Mouse (Mus musculus) T-cell, adult 2 months (primary cell): ENCODE results near the gene a.
"Not testable (repeated sequence)": the region's sequence is repeated elsewhere in the genome, so short reads cannot be mapped to it uniquely, and the experiment has no call there.

Source experiments
- DNase-seq: peaks from one replicate; pipeline ENCODE4 v3.0.0; 2022; ENCODE audit warnings: low spot score

a gene

GRCm38 (mm10) chr2:154836537-154836936 lies 45.3 kb downstream of the a start:
- DNase-seq, result no peak

DNA sequence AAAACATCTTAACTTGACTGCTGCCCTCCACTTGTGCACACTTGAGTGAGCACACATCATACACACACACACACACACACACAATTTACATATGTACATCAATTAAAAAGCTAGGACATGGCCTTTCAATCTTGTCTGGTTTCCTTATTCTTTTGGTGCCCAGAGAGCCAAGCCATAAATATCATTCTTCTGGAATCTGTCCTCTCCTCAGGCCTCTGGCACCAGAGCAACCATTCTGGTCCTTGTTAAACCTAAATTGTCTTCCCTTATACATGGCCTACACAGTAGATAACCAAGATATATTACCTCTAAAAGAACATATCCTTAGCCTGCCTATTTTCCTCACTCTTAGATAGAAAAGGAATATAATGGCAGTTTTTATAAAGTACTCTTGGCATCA lies 56.9 kb downstream of the a start:
- DNase-seq, result no peak

DNA sequence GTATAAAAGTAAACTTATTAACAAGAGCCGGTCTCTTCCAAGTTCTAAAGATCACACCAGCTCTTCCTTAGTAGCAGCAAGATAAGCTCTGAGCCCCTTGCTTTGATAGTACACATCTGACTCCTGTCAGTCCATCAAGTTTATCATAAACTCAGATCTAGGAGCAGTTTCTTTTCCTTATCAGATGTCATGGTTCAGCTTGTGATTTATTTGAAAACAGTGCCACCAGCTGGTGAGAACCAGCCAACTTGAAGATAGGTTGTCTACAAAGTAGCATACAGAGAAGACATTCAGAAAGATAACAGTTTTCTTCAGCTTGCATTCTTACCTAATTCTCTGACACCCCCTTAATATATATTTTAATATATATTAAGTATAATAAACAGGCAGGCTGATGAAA lies 64.2 kb downstream of the a start:
- DNase-seq, result peak; percentile 63

GRCm38 (mm10) chr2:154863672-154864071 lies 72.5 kb downstream of the a start:
- no peak for DNase-seq

GRCm38 (mm10) chr2:154865696-154866095 lies 74.5 kb downstream of the a start:
- DNase-seq, result no peak

- no peak for DNase-seq
These were observed 76.9 kb downstream of the a start for GRCm38 (mm10) chr2:154868106-154868505.

GRCm38 (mm10) chr2:154869954-154870641 lies 78.9 kb downstream of the a start:
- DNase-seq, result no peak

GRCm38 (mm10) chr2:154876621-154877020 lies 85.4 kb downstream of the a start:
- no peak for DNase-seq

DNA sequence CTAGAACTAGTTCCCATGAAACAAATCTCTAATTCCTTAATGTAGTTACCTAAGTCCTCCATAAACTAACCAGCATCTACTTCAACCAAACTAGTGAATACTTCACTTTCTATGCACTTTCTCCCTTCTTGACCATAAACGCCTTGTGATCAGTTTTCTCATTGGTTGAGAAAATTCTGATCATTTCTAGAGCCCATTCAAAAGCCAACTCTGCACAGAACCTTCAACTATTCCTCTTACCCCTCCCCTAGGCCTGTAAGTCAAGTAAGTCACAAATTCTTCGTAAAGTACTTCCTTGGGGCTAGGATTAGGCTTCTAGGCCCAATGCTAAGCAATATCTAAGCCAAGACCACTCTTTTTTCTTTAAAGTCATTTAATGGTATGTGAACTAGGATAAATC lies 100.4 kb downstream of the a start:
- no peak for DNase-seq

DNA sequence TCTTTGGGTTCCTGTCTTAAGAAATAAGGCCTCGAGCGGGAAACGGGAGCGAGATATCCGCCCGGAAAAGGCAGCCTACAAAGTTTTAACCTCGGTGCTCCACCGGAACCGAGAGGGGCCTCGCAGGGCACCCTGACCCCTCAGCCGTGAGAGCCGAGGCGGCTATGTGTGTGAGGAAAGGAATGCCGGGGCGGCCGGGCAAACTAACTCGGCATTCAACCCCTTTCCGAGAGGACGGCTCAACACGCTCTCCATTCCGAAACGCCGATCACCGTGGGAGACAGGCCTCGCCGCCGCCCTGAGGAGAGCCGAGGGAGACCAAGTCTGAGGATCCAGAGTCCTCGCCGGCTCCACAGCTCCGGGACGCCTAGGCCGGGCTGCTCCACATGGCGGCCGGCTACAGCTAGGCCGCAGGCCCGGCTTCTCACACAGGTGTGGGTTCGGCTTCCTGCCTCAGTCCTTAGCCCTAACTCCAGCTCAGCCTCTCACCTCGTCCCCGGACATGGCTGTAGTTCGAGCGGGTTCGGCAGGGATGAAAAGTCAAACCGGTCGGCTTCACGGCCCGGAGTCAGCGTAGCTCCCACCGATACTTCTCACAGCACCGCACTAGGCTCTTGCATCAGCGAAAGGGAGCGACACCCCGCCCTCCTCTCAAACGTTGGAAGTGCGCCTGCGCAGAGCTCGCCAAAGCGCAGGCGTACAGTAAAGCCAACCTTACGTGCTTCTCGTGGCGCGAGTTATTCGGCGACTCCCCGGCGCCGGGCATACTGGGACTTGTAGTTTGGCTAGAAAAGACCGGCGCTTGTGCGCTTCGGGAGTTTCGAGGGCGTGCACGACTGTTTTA lies 101.2 kb downstream of the a start, which contains the start of gene Eif2s2:
Gene Eif2s2, minus strand, starts transcription at position 735 of the 844 bp plus-strand sequence.
- DNase-seq, result peak; percentile 97

- no peak for DNase-seq
These were observed 101.8 kb downstream of the a start for GRCm38 (mm10) chr2:154893045-154893385.

- no peak for DNase-seq
These were observed 102.3 kb downstream of the a start for GRCm38 (mm10) chr2:154893548-154893947.

GRCm38 (mm10) chr2:154899004-154899403 lies 107.8 kb downstream of the a start:
- DNase-seq, result not testable (repeated sequence)

DNA sequence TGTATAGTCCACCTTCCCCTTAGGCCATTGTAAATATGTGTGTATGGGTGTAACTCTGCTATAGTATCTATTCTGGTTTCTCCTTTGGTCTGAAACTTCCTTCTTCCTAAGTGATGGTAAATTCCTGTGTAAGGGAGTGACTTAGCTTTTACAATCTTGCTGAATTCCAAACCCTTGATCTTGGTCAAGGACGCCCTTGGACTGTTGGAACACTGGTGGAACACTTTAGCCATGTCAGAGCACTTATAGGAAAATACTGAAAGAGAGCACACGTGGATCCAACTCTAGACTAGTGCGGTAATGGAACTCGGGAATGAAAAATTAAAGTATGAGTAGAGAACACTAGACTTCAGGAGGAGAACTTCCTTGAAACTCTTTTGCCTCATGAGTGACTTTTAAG lies 108.2 kb downstream of the a start:
- not testable (repeated sequence) for DNase-seq

DNA sequence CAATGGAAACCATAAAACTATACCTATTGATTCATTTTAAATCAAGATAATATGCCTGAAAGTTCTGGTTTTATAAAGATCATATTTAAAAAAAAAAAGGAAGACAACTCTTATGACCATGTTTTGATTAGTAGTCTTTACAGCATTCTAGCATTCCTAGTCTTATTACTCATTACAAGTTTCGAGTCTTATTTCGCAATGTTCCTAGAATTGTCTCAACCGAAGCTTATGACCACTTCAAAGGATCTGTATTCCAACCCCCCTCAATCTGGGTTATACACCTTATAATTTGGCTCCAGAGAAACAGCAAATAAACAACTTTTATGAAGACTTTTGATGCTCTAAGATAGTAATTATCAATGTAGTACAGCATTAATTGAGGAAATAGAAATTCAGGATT lies 110.9 kb downstream of the a start:
- no peak for DNase-seq

- DNase-seq, result no peak
These were observed 114.6 kb downstream of the a start for GRCm38 (mm10) chr2:154905796-154906195.

GRCm38 (mm10) chr2:154908223-154908622 lies 117.0 kb downstream of the a start:
- not testable (repeated sequence) for DNase-seq

- DNase-seq, result no peak
These were observed 118.6 kb downstream of the a start for GRCm38 (mm10) chr2:154909789-154910188.

DNA sequence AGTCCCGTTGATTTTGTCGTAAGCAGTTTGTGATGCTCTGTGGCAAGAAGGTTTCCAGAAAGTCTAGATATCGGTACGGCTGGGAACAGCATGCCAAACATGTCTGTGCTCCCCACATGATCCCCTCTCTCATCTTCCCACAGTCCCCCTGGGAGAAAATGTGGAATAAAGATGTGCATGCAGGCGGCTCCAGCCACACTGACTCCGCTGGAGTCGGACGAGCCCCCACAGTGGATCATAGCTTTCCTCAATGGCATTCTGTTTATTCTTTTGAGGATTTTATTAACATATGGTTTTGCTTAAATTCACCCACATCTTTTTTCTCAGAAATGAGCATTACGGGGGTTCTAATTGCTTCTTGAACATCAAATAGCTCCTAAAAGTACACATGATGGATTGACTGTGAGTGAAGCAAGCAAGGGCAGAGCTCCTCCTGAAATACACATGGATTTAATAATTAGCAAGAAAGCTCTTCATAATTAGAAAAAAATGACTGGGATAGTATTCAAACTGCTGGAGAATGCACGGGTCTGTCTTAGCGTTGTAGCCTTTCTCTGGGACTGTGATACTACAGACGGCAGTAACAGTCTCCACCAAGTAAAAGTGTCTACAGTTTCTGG lies 124.8 kb downstream of the a start:
- no peak for DNase-seq

GRCm38 (mm10) chr2:154916547-154916946 lies 125.3 kb downstream of the a start:
- peak; percentile 19 for DNase-seq

GRCm38 (mm10) chr2:154917866-154918641 lies 126.9 kb downstream of the a start:
- no peak for DNase-seq

- no peak for DNase-seq
These were observed 129.7 kb downstream of the a start for GRCm38 (mm10) chr2:154920896-154921295.
